Mouse (Mus musculus): ENCODE measurements around the gene Cab39l.

- TF ChIP-seq CTCF (IDR thresholded peaks at IDR 0.05; ENCODE audit: low read depth) (no peak), EP300 (optimal IDR thresholded peaks at IDR 0.05) (no peak)
Observed at GRCm38 (mm10) chr14:59530801-59531200, 90.0 kb downstream of the Cab39l start.
